Mouse (Mus musculus) limb, embryonic 14.5 days (tissue): Measurements from ENCODE around the gene Keg1. TPM values are rescaled to one million over a fixed set of nuclear protein-coding genes. Genes with fewer than 3 reads are reported as not detected.

Experiments used
- ATAC-seq: fragments of 200-750 bp; cut with Nextera tagmentation; 2 replicates; pipeline ENCODE4 v1.8.0; 2017; ENCODE audit warnings: low read depth, moderate number of reproducible peaks, moderate TSS enrichment; ENCODE audit not compliant: low FRiP score
- DNase-seq: peaks from one replicate; pipeline ENCODE4 v3.0.0-alpha.2; 2015; ENCODE audit warnings: low spot score
- H3K27ac ChIP-seq: fragments of 300-500 bp; sonication (generic); replicated peaks from 2 replicates; pipeline ENCODE4 v1.5.1; 2014; ENCODE audit warnings: low read depth, mild to moderate bottlenecking, low read length, moderate library complexity, mixed read lengths
- H3K27me3 ChIP-seq: fragments of 300-500 bp; sonication (generic); 2 replicates; pipeline ENCODE4 v1.6.1; 2014; ENCODE audit warnings: low read length, mixed read lengths; ENCODE audit not compliant: control insufficient read depth, insufficient read depth
- H3K36me3 ChIP-seq: fragments of 300-500 bp; sonication (generic); 2 replicates; pipeline ENCODE4 v1.6.1; 2014; ENCODE audit warnings: mild to moderate bottlenecking, low read length, moderate library complexity, mixed read lengths; ENCODE audit not compliant: control insufficient read depth, insufficient read depth
- H3K4me1 ChIP-seq: fragments of 300-500 bp; sonication (generic); 2 replicates; pipeline ENCODE4 v1.6.1; 2014; ENCODE audit warnings: antibody characterized with exemption, low read length, mixed read lengths; ENCODE audit not compliant: control insufficient read depth, insufficient read depth
- H3K4me2 ChIP-seq: fragments of 300-500 bp; sonication (generic); replicated peaks from 2 replicates; pipeline ENCODE4 v1.6.1; 2014; ENCODE audit warnings: low read depth, mild to moderate bottlenecking, low read length, moderate library complexity; ENCODE audit not compliant: severe bottlenecking
- H3K4me3 ChIP-seq: fragments of 300-500 bp; sonication (generic); replicated peaks from 2 replicates; pipeline ENCODE4 v1.5.1; 2014; ENCODE audit warnings: low read length
- H3K9ac ChIP-seq: fragments of 300-500 bp; sonication (generic); 2 replicates; pipeline ENCODE4 v1.6.1; 2014; ENCODE audit warnings: mild to moderate bottlenecking, low read depth, low read length, moderate library complexity; ENCODE audit not compliant: severe bottlenecking
- H3K9me3 ChIP-seq: fragments of 300-500 bp; sonication (generic); 2 replicates; pipeline ENCODE4 v1.6.1; 2016; ENCODE audit warnings: low read length; ENCODE audit not compliant: control insufficient read depth
- POLR2A ChIP-seq: fragments of 200-500 bp; IDR thresholded peaks from 2 replicates; pipeline ENCODE4 v1.8.0; 2012; ENCODE audit warnings: inconsistent platforms, mild to moderate bottlenecking, moderate library complexity, borderline replicate concordance; ENCODE audit not compliant: insufficient read depth, insufficient read length; ENCODE audit errors: extremely low read depth
- WGBS: fragments of 180-500 bp; shearing (Covaris S2); extraction: QIAGEN DNeasy Blood & Tissue Kit; methylation state at CpG from one replicate; pipeline ENCODE4 v1.1.7; 2014; 5-methylcytosine and 5-hydroxymethylcytosine counted together
- polyA plus RNA-seq, 2 experiments: library from polyadenylated mRNA; depleted of rRNA in 1 of 2; stranded (reverse) in 1 of 2; unstranded in 1 of 2; fragments of >200 nt; fragmentation: Nextera tagmentation in 1 of 2; extraction: Ambion mirVana in 1 of 2; gene quantifications; 2 replicates each; pipeline versions ENCODE4 v1.2.1 to v1.2.3; 2012 to 2014

Gene Keg1
- polyA plus RNA-seq, 2 experiments = not detected

GRCm38 (mm10) chr19:12731036-12731435 lies 35.5 kb downstream of the Keg1 start:
- ATAC-seq (no peak), DNase-seq (no peak)
- Histone ChIP-seq H3K36me3 (no peaks in the 10 kb centered on the region), H3K27ac (no peak overlapping the region), H3K27me3 (no peaks in the 10 kb centered on the region), H3K4me2 (no peak overlapping the region), H3K4me3 (no peak overlapping the region), H3K9ac (no peak overlapping the region), H3K4me1 (no peaks in the 10 kb centered on the region), H3K9me3 (no peaks in the 10 kb centered on the region)
- TF ChIP-seq POLR2A = no peak
- WGBS = 68% methylated on average over 1 of the region's 1 CpGs

GRCm38 (mm10) chr19:12731950-12732349 lies 36.4 kb downstream of the Keg1 start:
- no peaks in the 10 kb centered on the region for H3K27me3 ChIP-seq
- no peak for ATAC-seq
- H3K36me3 ChIP-seq = no peaks in the 10 kb centered on the region
- DNase-seq = no peak
- H3K27ac ChIP-seq = no peak overlapping the region
- WGBS = 78% methylated on average over 2 of the region's 2 CpGs
- no peaks in the 10 kb centered on the region for H3K9me3 ChIP-seq
- no peak for TF ChIP-seq POLR2A
- no peak overlapping the region for H3K9ac ChIP-seq
- no peak overlapping the region for H3K4me3 ChIP-seq
- no peak overlapping the region for H3K4me2 ChIP-seq
- no peaks in the 10 kb centered on the region for H3K4me1 ChIP-seq

GRCm38 (mm10) chr19:12756286-12756685 lies 60.7 kb downstream of the Keg1 start:
- Histone ChIP-seq H3K9me3 (no peaks in the 10 kb centered on the region), H3K27ac (no peak overlapping the region), H3K36me3 (no peaks in the 10 kb centered on the region), H3K4me2 (no peak overlapping the region), H3K27me3 (no peaks in the 10 kb centered on the region), H3K4me3 (no peak overlapping the region), H3K9ac (no peak overlapping the region), H3K4me1 (no peaks in the 10 kb centered on the region)
- DNase-seq (no peak), ATAC-seq (no peak)
- TF ChIP-seq POLR2A = no peak
- WGBS = 73% methylated on average over 3 of the region's 3 CpGs

- DNase-seq (no peak), ATAC-seq (no peak)
Measured at GRCm38 (mm10) chr19:12758936-12759478, 63.4 kb downstream of the Keg1 start.

GRCm38 (mm10) chr19:12759656-12760055 lies 64.1 kb downstream of the Keg1 start:
- H3K4me1 ChIP-seq = no peaks in the 10 kb centered on the region
- no peak for ATAC-seq
- no peak for TF ChIP-seq POLR2A
- 68% methylated on average over 2 of the region's 2 CpGs for WGBS
- H3K4me3 ChIP-seq = no peak overlapping the region
- no peaks in the 10 kb centered on the region for H3K27me3 ChIP-seq
- no peak overlapping the region for H3K4me2 ChIP-seq
- no peak for DNase-seq
- H3K9ac ChIP-seq = no peak overlapping the region
- H3K36me3 ChIP-seq = peaks cover 19% of the 10 kb centered on the region
- H3K27ac ChIP-seq = no peak overlapping the region
- no peaks in the 10 kb centered on the region for H3K9me3 ChIP-seq

More at GRCm38 (mm10) chr19:12758936-12759478, 63.4 kb downstream of the Keg1 start:
- H3K36me3 ChIP-seq = peaks cover 14% of the 10 kb centered on the region
- H3K4me1 ChIP-seq = no peaks in the 10 kb centered on the region
- no peak overlapping the region for H3K4me3 ChIP-seq
- TF ChIP-seq POLR2A = no peak
- no peak overlapping the region for H3K9ac ChIP-seq
- no peak overlapping the region for H3K27ac ChIP-seq
- H3K27me3 ChIP-seq = no peaks in the 10 kb centered on the region
- no peaks in the 10 kb centered on the region for H3K9me3 ChIP-seq
- no peak overlapping the region for H3K4me2 ChIP-seq
- WGBS = 93% methylated on average over 1 of the region's 1 CpGs
